Mouse (Mus musculus): ENCODE measurements around the gene Usp47.

Gene Usp47

GRCm38 (mm10) chr7:112125625-112126260, 102.4 kb downstream of the Usp47 start:
- no peak for DNase-seq

- no peak for DNase-seq
These were observed 103.9 kb downstream of the Usp47 start for GRCm38 (mm10) chr7:112127085-112127637.

- DNase-seq, result no peak
These were observed 104.7 kb downstream of the Usp47 start for GRCm38 (mm10) chr7:112127954-112128353.

- no peak for DNase-seq
These were observed 105.5 kb downstream of the Usp47 start for GRCm38 (mm10) chr7:112128810-112129209.

- DNase-seq, result no peak
These were observed 106.5 kb downstream of the Usp47 start for GRCm38 (mm10) chr7:112129851-112130250.

- DNase-seq, result no peak
These were observed 107.4 kb downstream of the Usp47 start for GRCm38 (mm10) chr7:112130660-112131059.

GRCm38 (mm10) chr7:112132005-112132404, 108.7 kb downstream of the Usp47 start:
- DNase-seq, result no peak

GRCm38 (mm10) chr7:112133277-112133676, 110.0 kb downstream of the Usp47 start:
- no peak for DNase-seq

- DNase-seq, result no peak
These were observed 111.9 kb downstream of the Usp47 start for GRCm38 (mm10) chr7:112135161-112135560.

- no peak for DNase-seq
These were observed 113.2 kb downstream of the Usp47 start for GRCm38 (mm10) chr7:112136537-112136936.

GRCm38 (mm10) chr7:112138168-112138508, 114.8 kb downstream of the Usp47 start:
- DNase-seq, result no peak

- no peak for DNase-seq
These were observed 115.5 kb downstream of the Usp47 start for GRCm38 (mm10) chr7:112138509-112139405.

GRCm38 (mm10) chr7:112140725-112141124, 117.4 kb downstream of the Usp47 start:
- no peak for DNase-seq

GRCm38 (mm10) chr7:112142616-112143015, 119.3 kb downstream of the Usp47 start:
- no peak for DNase-seq

- DNase-seq, result no peak
These were observed 119.8 kb downstream of the Usp47 start for GRCm38 (mm10) chr7:112143090-112143500.

GRCm38 (mm10) chr7:112143978-112144377, 120.7 kb downstream of the Usp47 start:
- DNase-seq, result no peak

GRCm38 (mm10) chr7:112144646-112145179, 121.4 kb downstream of the Usp47 start:
- DNase-seq, result no peak

GRCm38 (mm10) chr7:112147979-112148378, 124.7 kb downstream of the Usp47 start:
- DNase-seq, result no peak

- DNase-seq, result no peak
These were observed 125.8 kb downstream of the Usp47 start for GRCm38 (mm10) chr7:112149113-112149512.

- DNase-seq, result no peak
These were observed 131.1 kb downstream of the Usp47 start for GRCm38 (mm10) chr7:112154445-112154844.

GRCm38 (mm10) chr7:112155194-112155593, 131.9 kb downstream of the Usp47 start:
- no peak for DNase-seq

- no peak for DNase-seq
These were observed 134.4 kb downstream of the Usp47 start for GRCm38 (mm10) chr7:112157584-112158315.

- no peak for DNase-seq
These were observed 135.0 kb downstream of the Usp47 start for GRCm38 (mm10) chr7:112158316-112158741.
